Mouse (Mus musculus) layer of hippocampus, postnatal 25 days (tissue): ENCODE data around the gene Tmem132e. TPM values are rescaled to one million over a fixed set of nuclear protein-coding genes. Genes with fewer than 3 reads are reported as not detected.
A peak's percentile ranks its signal among the peaks of the same experiment; 100 is the strongest.

Experiments used
- DNase-seq, 2 experiments: peaks; one replicate each; pipeline ENCODE4 v3.0.0; 2022; ENCODE audit warnings: mixed read lengths in 2 of 2, low spot score in 1 of 2; ENCODE audit errors: extremely low spot score in 1 of 2
- total RNA-seq, 2 experiments: library from RNA; stranded (reverse); gene quantifications; 2 replicates each; pipeline ENCODE4 v1.2.3; 2021

Tmem132e gene
- total RNA-seq, 2 experiments from 2014 or later: 8.4 to 9.8 TPM

DNA sequence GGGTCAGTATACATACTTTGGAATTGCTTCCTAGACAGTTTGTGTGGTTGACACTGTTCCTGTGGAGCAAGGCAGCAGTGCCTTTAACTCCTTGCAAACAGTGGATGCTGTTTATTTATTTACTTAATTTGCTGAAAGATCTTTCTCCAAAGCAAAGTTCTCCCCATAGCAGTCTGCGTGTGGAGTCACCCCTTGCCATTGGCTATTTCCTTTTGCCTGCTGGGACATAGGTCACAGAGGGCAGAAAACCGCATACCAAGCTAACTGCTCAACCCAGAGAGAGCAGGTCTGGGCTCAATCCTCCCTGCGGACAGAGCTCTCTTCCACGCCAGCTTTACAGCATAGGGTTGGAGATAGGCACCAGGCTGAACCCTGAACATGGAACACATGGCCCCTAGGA, 34.8 kb downstream of the Tmem132e start:
- no peak for DNase-seq

DNA sequence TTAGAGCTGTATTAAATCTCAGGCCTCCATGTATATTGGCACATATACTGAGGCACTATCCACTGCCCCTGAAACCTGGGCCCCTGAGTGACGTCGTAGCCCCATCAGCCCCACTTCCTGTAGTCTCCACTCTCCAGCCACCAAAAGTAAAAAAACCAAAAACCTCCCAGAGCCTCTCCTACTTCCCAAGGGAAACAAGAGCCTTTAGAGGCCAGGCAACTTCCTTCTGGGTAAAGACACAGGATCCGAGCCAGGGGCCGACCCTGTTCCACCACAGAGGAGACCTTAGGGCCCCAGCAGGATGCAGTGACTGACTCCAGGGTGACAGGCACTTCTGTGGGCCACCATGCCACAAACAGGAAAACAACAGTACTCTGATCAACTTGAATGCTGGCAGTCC, 40.1 kb downstream of the Tmem132e start:
- DNase-seq: no peak

DNA sequence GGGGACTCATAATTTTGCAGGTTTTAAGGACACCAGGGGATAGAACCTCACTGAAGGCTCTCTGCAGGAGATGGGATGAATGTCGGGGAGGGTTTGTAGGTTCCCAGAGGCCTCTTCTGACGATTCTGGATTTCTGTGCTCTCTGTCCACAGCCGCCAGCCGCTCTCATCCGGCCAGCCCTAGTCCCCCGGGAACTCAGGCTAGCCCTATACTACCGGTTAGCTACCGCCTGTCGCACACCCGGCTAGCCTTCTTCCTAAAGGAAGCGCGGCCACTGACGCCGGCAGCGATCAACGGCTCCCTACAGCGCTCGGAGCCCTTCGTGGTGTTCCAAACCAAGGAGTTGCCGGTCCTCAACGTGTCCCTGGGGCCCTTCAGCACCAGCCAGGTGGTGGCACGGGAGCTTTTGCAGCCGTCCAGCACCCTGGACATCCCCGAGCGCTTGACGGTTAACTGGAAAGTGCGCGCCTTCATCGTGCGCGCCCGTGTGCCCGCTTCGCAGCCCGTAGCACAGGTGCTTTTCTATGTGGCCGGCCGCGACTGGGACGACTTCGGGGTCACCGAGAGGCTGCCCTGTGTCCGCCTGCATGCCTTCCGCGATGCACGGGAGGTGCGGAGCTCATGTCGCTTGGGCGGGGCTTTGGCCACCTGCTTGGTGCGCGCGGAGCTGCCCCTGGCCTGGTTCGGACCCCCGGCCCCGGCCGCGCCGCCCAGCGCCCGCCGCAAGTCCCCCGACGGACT, 45.6 kb downstream of the Tmem132e start:
- DNase-seq: no peak

DNA sequence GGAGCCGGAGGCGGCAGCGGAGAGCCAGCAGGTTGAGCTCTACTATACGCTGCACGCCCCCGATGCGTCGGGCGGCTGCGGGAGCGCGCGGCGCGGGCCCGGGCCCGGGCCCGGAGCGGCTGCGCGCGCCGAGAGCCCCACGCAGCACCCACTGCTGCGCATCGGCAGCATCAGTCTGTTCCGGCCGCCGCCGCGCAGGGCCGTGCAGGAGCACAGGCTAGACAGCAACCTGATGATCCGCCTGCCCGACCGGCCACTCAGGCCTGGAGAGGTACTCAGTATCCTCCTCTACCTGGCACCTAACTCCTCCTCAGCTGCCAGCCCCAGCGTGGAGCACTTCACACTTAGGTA, 46.1 kb downstream of the Tmem132e start:
- no peak for DNase-seq

DNA sequence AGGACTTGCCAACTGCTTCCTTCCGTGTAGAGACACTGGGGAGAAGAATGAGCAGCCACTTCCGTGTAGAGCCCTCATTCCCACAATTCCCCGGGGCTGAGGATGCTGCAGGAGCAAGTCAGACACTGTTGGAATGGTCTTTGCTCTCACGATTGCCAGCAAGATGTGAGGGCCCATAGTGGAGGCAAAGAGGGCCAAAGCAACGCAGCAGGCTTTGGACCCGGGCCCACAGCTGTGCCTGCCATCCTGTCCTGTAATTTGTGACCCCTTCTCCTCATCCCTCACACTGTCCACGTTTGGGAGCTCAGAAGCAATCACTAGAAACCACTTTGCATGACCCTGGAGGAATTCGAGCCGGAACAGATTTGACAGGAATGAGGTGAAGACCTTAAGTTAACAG, 59.8 kb downstream of the Tmem132e start:
- DNase-seq: no peak

DNA sequence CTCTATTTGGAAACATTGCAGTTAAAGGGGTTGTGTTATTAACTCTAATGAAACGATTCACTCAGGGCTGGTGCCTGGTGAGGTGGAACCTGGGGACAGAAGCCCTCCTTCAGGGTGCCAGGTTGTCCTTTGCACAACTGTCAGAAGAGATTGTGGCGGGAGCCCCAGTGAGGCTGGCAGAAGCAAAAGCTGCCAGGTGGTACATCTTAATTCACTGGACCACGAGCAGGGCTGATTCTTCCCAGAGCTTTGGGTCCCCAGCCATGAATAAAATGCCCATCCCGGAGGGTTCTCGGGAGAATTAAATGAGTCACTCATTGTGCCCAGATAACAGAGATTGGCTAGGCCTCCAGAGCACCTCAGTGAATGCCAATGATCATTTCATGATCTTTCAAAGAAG, 63.8 kb downstream of the Tmem132e start:
- DNase-seq: no peak

DNA sequence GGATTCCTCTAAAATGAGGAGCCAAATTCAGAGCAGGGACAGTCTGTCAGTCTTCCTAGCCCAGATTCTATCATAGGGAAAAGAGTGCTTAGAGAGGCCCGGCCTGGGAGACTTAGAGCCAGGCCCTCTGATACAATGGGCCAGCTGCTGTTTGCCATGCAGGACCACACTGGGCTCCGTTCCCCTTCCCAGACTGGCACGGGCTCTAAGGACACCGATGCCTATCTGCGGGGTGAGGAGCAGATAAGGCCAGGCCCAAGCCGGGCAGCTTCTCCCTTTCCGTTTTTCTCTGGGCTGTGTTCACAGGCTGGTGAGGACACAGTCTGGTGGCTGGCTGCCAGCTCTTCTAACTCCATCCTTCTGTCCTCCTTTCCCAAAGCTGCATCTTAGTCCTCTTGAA, 64.5 kb downstream of the Tmem132e start:
- DNase-seq: no peak

DNA sequence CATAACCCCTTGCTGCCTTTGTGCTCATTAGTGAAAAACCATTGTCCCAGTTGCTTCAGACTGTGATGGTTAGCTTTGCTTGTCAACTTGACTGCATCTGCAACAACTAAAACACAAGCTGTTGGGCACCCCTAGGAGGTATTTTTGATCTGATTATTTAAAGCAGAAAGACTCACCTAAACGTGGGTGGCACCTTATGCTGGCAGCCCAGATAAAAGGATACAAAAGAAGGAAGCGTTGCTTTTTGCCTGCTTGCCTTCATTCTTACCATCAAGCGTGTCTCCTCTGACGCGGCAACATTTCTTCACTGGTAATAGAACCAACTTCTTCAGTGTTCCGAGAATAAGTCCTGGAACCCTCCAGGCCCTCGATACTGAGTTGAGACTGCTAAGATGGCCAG, 72.6 kb downstream of the Tmem132e start:
- DNase-seq: no peak

DNA sequence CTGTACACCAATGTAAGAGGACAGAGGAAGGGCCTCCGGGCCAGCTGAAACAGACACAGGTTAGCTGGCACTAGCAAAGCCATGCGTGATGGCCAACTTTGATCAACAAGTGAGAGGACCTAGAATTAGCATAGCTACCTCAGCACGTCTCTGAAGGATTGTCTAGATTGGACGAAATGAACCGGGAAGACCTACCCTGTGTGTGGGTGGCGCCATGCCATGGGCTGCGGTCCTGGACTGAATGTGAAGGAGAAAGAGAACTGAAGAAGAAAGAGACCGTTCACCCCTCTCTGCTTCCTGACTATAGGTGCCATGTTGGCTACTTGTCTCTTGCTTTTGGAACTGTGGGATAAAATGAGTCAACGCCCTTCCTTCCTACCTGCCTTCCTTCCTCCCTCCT, 76.8 kb downstream of the Tmem132e start:
- DNase-seq: no peak

DNA sequence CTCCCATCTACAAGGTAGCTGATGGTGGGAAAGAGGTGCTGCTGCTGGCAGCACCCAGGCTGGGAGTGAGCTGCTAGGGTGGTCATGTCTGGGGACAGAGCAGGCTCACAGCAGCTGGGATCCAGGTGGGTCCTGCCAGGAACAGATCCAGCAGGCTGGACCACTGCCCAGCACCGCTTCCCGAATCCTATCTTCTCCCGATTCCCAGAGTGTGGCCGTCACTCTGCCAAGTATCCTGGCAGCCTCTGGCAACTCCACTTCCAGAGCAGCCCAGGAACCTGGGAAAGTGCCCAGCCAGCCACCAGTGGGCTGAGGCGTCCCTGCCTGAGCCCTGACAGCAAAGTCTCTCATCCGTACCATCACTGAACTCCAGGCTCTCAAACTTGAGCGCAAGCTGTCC, 78.5 kb downstream of the Tmem132e start:
- peak in 1 of 2 experiments; percentile 41 for DNase-seq

DNA sequence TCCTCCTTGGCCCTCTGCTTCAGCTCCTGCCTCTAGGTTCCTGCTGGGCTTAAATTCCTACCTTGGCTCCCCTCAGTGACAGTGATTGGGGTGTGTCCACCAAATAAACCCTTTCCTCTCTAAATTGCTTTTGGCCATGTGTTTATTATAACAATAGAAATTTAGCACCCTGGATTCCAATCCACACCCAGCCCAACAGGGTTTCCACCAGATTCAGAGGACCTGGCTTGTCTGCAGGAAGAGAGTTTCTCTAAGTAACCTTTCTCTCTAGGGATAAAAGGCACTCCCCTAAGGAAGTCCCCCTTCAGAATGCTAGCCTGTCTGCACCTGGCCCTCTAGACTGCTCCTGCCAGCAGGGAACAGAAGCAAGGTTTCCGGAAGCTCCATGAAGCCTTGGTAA, 82.4 kb downstream of the Tmem132e start:
- DNase-seq: no peak

DNA sequence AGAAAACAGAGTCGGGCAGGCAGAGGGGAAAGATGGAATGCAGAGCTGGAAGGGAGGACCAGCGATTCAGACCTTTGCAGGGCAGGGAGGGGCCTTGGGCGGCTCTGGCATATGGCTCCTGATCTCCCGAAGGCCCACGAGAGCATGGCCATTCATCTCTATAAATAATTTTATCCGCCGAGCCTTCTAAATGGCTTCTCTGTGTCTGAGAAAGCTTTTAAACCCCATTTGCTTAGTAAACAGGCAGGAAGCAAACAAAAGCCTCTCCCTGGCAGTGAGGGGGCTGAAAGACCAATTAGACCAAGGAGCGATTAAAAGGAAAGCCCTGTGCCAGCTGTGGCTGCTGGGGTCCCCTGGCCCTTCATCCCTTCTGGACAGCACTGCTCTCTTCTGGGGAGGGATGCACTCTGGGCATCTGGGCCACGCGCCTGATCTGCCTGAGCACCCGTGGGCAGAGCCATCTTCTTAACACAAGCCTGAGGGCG, 84.5 kb downstream of the Tmem132e start:
- no peak for DNase-seq

DNA sequence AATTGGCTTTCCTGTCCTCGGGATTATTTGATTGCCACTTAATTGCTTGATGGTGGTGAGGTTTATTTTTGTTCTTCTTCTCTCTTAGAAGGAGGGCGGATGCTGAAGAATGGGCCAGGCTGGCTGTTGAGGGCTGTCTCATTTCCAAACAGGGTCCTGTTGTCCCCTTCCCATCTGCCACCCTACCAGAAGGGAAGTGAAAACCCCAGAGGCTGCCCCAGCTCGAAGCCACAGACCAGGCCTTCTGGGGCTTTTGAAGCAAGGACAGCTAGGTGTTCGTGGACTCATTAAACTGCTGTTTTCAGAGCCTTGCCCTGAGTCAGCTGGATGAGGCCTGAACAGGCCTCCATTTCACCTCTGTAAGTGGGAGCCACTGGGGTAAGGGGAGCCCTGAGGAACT, 87.4 kb downstream of the Tmem132e start:
- DNase-seq: no peak

DNA sequence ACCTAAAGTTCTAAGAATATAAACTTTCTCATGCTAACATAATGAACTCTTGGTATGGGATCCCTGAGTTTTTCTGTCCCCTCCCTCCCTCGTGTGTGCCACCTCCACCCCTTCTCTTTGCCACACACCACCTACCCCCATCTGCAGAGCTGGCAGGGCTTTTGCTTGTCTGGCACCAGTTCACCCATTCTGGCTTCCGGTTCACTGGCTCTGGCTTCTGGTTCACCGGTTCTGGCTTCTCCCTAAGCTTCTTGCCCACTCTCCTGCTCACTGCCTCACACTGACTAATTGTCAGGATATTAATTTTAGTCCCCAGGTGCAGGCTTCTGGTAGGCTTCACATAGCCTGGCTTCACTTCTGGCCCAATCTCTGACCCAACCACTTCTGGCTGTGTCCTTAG, 88.7 kb downstream of the Tmem132e start:
- no peak for DNase-seq

DNA sequence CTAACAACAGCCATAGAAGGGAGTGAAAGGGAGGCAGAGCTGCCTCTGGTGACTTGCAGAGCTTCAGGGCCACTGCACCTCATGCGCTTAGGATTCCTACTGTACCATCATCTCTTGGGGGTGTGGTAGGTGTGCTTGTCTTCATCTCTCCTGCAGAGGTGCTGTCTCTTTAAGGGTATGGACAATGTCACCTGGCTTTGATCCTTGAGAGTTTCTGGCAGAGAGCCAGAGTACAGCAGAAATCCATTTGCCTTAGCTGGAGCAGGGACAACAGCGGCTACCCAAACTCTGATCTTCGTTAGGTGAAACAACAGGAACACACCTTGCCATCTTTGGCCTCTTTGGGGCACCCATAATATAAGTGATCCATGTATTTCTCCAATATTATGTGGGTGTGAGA, 92.2 kb downstream of the Tmem132e start:
- no peak for DNase-seq

DNA sequence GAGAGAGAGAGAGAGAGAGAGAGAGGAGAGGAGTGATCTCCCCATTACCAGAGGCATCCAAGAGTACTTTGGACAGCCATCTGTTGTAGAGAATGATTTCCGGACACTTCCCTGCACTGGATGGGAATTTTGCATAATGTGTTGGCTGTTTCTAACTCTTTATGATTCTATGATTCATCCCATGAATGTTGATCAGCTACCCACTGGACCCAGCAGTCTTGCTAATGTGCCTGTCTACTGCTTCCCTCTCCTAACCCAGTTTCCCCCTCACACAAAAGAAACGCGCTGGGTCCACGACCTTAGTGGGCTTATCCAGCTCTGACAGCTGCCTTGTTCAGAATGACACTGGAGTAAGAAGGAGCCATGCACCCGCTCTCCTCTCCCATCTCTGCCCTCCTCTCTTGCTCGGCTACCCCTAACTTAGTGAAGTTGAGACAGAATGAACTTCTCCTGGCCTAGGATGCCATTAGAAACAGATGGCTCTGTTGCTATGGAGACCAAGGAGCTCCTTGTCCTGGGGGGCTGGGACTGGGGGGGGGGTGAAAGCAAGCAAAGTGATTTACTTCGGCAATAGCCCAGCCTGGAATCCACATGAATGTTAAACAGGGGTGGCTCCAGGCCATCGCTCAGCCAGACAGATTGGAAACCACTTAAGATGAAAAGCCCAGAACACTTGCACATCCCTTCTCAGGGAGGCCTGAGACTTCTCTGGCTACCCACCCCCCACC, 98.8 kb downstream of the Tmem132e start:
- DNase-seq: no peak

DNA sequence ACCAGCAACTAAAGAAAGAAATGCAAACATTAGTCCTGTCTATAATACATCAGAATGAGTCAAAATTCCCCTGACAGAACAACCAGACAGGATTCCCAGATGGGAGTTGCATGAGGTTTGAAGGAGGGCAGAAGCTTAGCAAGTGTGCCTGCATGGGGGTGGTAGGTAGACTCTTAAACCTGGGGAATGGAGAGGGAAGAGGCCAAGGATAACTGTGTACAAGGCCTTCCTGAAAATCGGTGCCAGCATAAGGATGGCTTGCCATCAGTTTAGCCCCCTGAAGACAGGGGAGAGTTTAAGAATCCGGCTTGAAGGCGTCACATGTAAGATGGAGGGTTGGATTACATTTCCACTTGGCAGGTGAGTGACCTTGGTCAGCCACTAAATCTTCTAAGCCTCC, 102.2 kb downstream of the Tmem132e start:
- no peak for DNase-seq

Other genes starting within 250 kb of the Tmem132e start
- gene Ccl1, start 83.2 kb upstream of the Tmem132e start, total RNA-seq: not detected